Mouse (Mus musculus): ENCODE results near the gene Trappc3.

GRCm38 (mm10) chr4:126255113-126256001, 6.8 kb upstream of the Trappc3 start:
- TF ChIP-seq CTCF (IDR thresholded peaks at IDR 0.05; ENCODE audit: extremely low read depth, insufficient read depth, insufficient read length, insufficient replicate concordance) (no peak), POLR2A (IDR thresholded peaks at IDR 0.05; ENCODE audit: low read depth, low read length) (no peak)
